Mouse (Mus musculus) stomach, postnatal 0 days (tissue): Measurements from ENCODE around the gene Sfta2. TPM values are rescaled to one million over a fixed set of nuclear protein-coding genes. Genes with fewer than 3 reads are reported as not detected.

Experiments used
- ATAC-seq: fragments of 200-750 bp; cut with Nextera tagmentation; 2 replicates; pipeline ENCODE4 v1.8.0; 2017; ENCODE audit not compliant: low FRiP score, low TSS enrichment
- DNase-seq: peaks from one replicate; pipeline ENCODE4 v3.0.0-alpha.2; 2016; ENCODE audit warnings: low spot score
- H3K27ac ChIP-seq: fragments of 300-500 bp; sonication (generic); replicated peaks from 2 replicates; pipeline ENCODE4 v1.5.1; 2014; ENCODE audit warnings: mild to moderate bottlenecking, control low read depth
- H3K27me3 ChIP-seq: fragments of 300-500 bp; sonication (generic); 2 replicates; pipeline ENCODE4 v1.6.1; 2014; ENCODE audit warnings: low read length; ENCODE audit not compliant: control insufficient read depth, insufficient read depth
- H3K36me3 ChIP-seq: fragments of 300-500 bp; sonication (generic); 2 replicates; pipeline ENCODE4 v1.6.1; 2014; ENCODE audit warnings: low read length, mixed read lengths; ENCODE audit not compliant: control insufficient read depth, insufficient read depth
- H3K4me1 ChIP-seq: fragments of 300-500 bp; sonication (generic); replicated peaks from 2 replicates; pipeline ENCODE4 v1.6.1; 2014; ENCODE audit warnings: antibody characterized with exemption; ENCODE audit not compliant: control insufficient read depth, insufficient read depth
- H3K4me2 ChIP-seq: fragments of 300-500 bp; sonication (generic); replicated peaks from 2 replicates; pipeline ENCODE4 v1.6.1; 2014; ENCODE audit warnings: low read depth, mild to moderate bottlenecking, control low read depth, moderate library complexity
- H3K4me3 ChIP-seq: fragments of 300-500 bp; sonication (generic); 2 replicates; pipeline ENCODE4 v1.5.1; 2014; ENCODE audit warnings: low read depth, low read length, control low read depth
- H3K9ac ChIP-seq: fragments of 300-500 bp; sonication (generic); 2 replicates; pipeline ENCODE4 v1.6.1; 2014; ENCODE audit warnings: mild to moderate bottlenecking, low read length, control low read depth, mixed read lengths
- H3K9me3 ChIP-seq: fragments of 300-500 bp; sonication (generic); 2 replicates; pipeline ENCODE4 v1.6.1; 2016; ENCODE audit warnings: low read length; ENCODE audit not compliant: control insufficient read depth
- CTCF ChIP-seq: IDR thresholded peaks from 2 replicates; pipeline ENCODE4 v1.5.1; 2016; ENCODE audit warnings: antibody characterized with exemption, low read depth, mild to moderate bottlenecking, moderate library complexity
- EP300 ChIP-seq: optimal IDR thresholded peaks from 2 replicates; pipeline ENCODE3; 2016; ENCODE audit warnings: antibody characterized with exemption
- WGBS: fragments of 180-500 bp; shearing (Covaris S2); extraction: QIAGEN DNeasy Blood & Tissue Kit; methylation state at CpG from one replicate; pipeline ENCODE4 v1.1.7; 2014; 5-methylcytosine and 5-hydroxymethylcytosine counted together
- polyA plus RNA-seq: library from polyadenylated mRNA; unstranded; fragments of >200 nt; fragmentation: Nextera tagmentation; extraction: Ambion mirVana; gene quantifications from 2 replicates; pipeline ENCODE4 v1.2.1, GENCODE M21; 2015

The Sfta2 gene
- polyA plus RNA-seq, 1 experiment from 2014 or later = 7.6 TPM

DNA sequence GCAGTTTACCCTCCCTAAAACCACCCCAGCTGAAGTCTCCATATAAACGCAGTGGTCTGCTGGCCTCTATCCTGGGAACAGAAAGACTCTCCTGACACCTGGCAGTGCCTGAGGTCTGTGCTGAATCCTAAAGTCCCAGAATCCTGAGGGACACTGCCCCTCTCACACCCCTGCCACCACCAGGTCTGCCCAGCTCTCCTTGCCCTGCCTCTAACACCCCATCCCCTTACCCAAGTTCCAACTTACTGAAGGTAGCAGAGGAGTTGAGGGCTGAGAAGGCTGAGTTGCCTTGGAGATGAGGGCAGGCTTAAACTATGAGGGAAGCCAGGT is 96.0 kb downstream of the Sfta2 start:
- TF ChIP-seq EP300 = no peak
- no peaks in the 10 kb centered on the region for H3K9me3 ChIP-seq
- peak overlapping the region; percentile 67 for H3K4me2 ChIP-seq
- ATAC-seq (no peak), DNase-seq (no peak)
- H3K9ac ChIP-seq = peak overlapping the region; percentile 59
- H3K27me3 ChIP-seq = no peaks in the 10 kb centered on the region
- H3K27ac ChIP-seq = peak overlapping the region; percentile 85
- H3K36me3 ChIP-seq = peaks cover 12% of the 10 kb centered on the region
- H3K4me1 ChIP-seq = peaks cover 5% of the 10 kb centered on the region; the same call in 1 of the 2 replicates
- WGBS = 17% methylated on average over 1 of the region's 1 CpGs
- H3K4me3 ChIP-seq = peak overlapping the region; percentile 29

DNA sequence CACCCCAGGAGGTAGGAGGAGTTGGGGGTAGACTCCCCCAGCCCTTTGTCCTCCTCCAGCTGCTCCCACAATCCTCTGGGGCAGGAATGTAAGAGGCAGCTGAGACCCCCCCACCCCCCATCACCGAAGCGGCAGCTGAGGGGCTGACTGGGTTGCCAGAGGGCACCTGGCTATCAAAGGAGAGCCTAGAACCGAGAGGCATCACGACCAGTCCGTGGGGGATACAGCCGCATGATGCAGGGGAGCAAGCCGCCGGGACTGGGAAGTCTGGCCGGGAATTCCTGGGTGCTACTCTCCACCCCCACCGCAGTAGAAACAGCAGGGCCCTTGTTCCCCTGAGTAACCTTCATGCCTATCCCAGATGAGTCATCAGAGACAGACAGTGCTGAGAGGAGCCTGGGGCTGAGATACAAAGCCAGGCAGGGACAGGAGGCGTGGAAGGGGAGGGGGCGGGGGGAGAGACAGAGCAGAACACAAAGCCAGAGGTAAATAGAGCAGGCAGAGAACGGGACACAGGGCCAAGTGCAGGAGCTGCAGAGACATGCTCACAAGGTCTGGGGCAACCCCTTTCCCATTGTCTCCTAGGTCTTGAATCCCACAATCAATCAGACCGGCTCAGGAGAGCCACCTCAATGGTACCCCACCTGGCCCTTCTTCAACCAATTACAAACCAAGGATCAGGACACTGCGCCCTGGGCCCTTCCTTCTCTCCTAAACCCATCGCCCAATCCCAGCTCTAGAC is 96.6 kb downstream of the Sfta2 start:
- Histone ChIP-seq H3K4me2 (peak overlapping the region; percentile 67), H3K4me1 (peaks cover 5% of the 10 kb centered on the region; the same call in 1 of the 2 replicates), H3K9ac (peak overlapping the region; percentile 59), H3K36me3 (peaks cover 7% of the 10 kb centered on the region), H3K4me3 (peak overlapping the region; percentile 29), H3K27me3 (no peaks in the 10 kb centered on the region), H3K27ac (peak overlapping the region; percentile 85), H3K9me3 (no peaks in the 10 kb centered on the region)
- ATAC-seq (peak; percentile 36), DNase-seq (peak; percentile 64)
- no peak for TF ChIP-seq EP300
- TF ChIP-seq CTCF = no peak
- 4% methylated on average over 15 of the region's 16 CpGs for WGBS

DNA sequence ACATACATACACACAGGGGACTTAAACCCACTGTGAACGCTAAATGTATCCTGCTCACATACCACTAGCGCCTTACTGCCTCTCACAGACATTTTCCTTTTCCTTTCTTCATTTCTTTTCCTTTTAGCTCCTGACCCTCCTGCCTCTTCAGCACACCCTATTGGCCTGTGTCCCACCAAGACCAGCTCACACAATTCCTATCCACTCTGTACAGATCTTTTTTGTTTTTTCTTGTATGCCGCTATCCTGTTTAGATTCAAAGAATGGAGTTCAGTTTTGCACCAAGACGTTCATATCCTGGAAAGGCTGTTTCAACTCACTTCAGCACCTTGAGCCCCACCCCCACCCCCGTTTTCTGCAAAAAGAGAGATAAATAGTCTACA is 97.1 kb downstream of the Sfta2 start:
- no peaks in the 10 kb centered on the region for H3K9me3 ChIP-seq
- H3K36me3 ChIP-seq = peaks cover 3% of the 10 kb centered on the region; the same call in 1 of the 2 replicates
- peak overlapping the region; percentile 85 for H3K27ac ChIP-seq
- H3K4me1 ChIP-seq = peaks cover 5% of the 10 kb centered on the region; the same call in 1 of the 2 replicates
- H3K9ac ChIP-seq = no peak overlapping the region
- TF ChIP-seq CTCF (0 out of 2 replicates have a peak, but pooled peaks have one; percentile 25), EP300 (no peak)
- peak overlapping the region; percentile 67 for H3K4me2 ChIP-seq
- no peaks in the 10 kb centered on the region for H3K27me3 ChIP-seq
- ATAC-seq = no peak
- no peak overlapping the region for H3K4me3 ChIP-seq
- whole genome bisulfite sequencing = 15% methylated on average over 5 of the region's 5 CpGs
- no peak for DNase-seq

DNA sequence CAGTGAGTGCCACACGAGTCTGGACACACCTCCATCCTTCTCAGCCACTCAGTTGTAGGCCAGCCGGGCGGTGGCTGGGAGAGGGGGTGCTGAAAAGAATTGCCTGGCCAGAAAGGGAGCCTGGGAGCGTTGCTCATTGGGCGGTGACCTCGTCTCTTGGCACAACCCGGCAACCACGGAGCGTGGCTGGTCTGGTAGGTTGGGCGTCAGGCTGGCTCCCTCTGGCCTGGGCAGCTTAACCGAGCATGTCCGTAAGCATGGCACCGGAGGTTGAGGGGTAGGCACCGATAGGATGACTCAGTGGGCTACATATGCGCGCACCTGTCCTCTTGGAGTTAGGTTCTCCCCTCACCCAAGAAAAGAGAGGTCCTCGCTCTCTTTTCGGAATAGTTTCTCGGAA is 98.6 kb downstream of the Sfta2 start:
- H3K9me3 ChIP-seq = no peaks in the 10 kb centered on the region
- H3K4me1 ChIP-seq = peaks cover 5% of the 10 kb centered on the region; the same call in 1 of the 2 replicates
- H3K27me3 ChIP-seq = no peaks in the 10 kb centered on the region
- 2% methylated on average over 19 of the region's 19 CpGs for WGBS
- peaks cover 3% of the 10 kb centered on the region; the same call in 1 of the 2 replicates for H3K36me3 ChIP-seq
- no peak for TF ChIP-seq EP300
- no peak for TF ChIP-seq CTCF
- peak overlapping the region; percentile 98 for H3K27ac ChIP-seq
- H3K9ac ChIP-seq = peak overlapping the region; percentile 80
- H3K4me3 ChIP-seq = peak overlapping the region; percentile 55
- ATAC-seq (peak; percentile 75), DNase-seq (peak; percentile 92)
- peak overlapping the region; percentile 75 for H3K4me2 ChIP-seq

Other genes with a start within 250 kb of the Sfta2 start
- 2.7 and 3.3 TPM in 2 replicates for gene H2-Q4, start 221.9 kb upstream of the Sfta2 start, polyA plus RNA-seq
- 0.22 and 0.35 TPM in 2 replicates for gene H2-Q6, start 176.7 kb upstream of the Sfta2 start, polyA plus RNA-seq
- 0.96 and 1.2 TPM in 2 replicates for gene H2-Q7, start 162.4 kb upstream of the Sfta2 start, polyA plus RNA-seq
- gene H2-Q10, start 131.5 kb upstream of the Sfta2 start, polyA plus RNA-seq = 0.99 and 1.4 TPM in 2 replicates
- not detected in 2 replicates for gene Pou5f1, start 95.5 kb upstream of the Sfta2 start, polyA plus RNA-seq
- gene Tcf19, start 84.7 kb upstream of the Sfta2 start, polyA plus RNA-seq = 32.7 and 34.5 TPM in 2 replicates
- gene Cchcr1, start 84.4 kb upstream of the Sfta2 start, polyA plus RNA-seq = 7.1 and 7.4 TPM in 2 replicates
- 66.1 and 66.8 TPM in 2 replicates for gene Psors1c2, start 68.3 kb upstream of the Sfta2 start, polyA plus RNA-seq
- gene Cdsn, start 49.4 kb upstream of the Sfta2 start, polyA plus RNA-seq = 106 and 139 TPM in 2 replicates
- gene 2300002M23Rik, start 34.1 kb upstream of the Sfta2 start, polyA plus RNA-seq = 234 and 311 TPM in 2 replicates
- gene Gm9573, start 25.1 kb downstream of the Sfta2 start, polyA plus RNA-seq = 2.6 and 3.9 TPM in 2 replicates
- gene Mucl3, start 42.1 kb downstream of the Sfta2 start, polyA plus RNA-seq = 768 and 930 TPM in 2 replicates
- gene Vars2, start 66.0 kb downstream of the Sfta2 start, polyA plus RNA-seq = 10.3 and 10.6 TPM in 2 replicates
- 20.7 and 20.8 TPM in 2 replicates for gene Gtf2h4, start 72.2 kb downstream of the Sfta2 start, polyA plus RNA-seq
- 50.8 TPM in 2 replicates for gene Ddr1, start 103.1 kb downstream of the Sfta2 start, polyA plus RNA-seq
- 74.8 and 79.5 TPM in 2 replicates for gene Ier3, start 220.1 kb downstream of the Sfta2 start, polyA plus RNA-seq
- gene Flot1, start 221.7 kb downstream of the Sfta2 start, polyA plus RNA-seq = 41.0 and 43.5 TPM in 2 replicates
- 251 and 296 TPM in 2 replicates for gene Tubb5, start 236.8 kb downstream of the Sfta2 start, polyA plus RNA-seq
- 2.1 and 2.2 TPM in 2 replicates for gene Mdc1, start 240.0 kb downstream of the Sfta2 start, polyA plus RNA-seq